Comparison of ENCODE assay signal across 10 mouse cellular contexts in genomic region chr6:85610511-85610910, GRCm38 (mm10).
"Had no signal": no experiment of that assay in that cellular context is flagged by ENCODE, and none has a peak within 500 bp of the region (broad histone marks: within the 10 kb centered on the region; RNA-seq: fewer than 3 reads in every experiment).

No protein-coding gene starts in this region.

- DNase-seq: kidney, adult 8-10 months; kidney, postnatal 10 days; kidney, postnatal 36 days; left cerebral cortex, postnatal 4 days; liver, postnatal 0 days; lung, embryonic 14.5 days; retina, postnatal 1 day; right cerebral cortex, postnatal 25 days; thymus, adult 18-20 months; thymus, postnatal 36 days had no signal
